Mouse (Mus musculus): Measurements from ENCODE around the gene Cpsf6. TPM values are rescaled to one million over a fixed set of nuclear protein-coding genes. Genes with fewer than 3 reads are reported as not detected.
A peak's percentile ranks its signal among the peaks of the same experiment; 100 is the strongest.
"Not testable (repeated sequence)": the region's sequence is repeated elsewhere in the genome, so short reads cannot be mapped to it uniquely, and the experiment has no call there.

Gene Cpsf6
- total RNA-seq, 2 experiments from 2014 or later, result 27.9 to 35.2 TPM

GRCm38 (mm10) chr10:117389371-117389740 lies 9.5 kb upstream of the Cpsf6 start:
- no peak for DNase-seq (ENCODE audit: low spot score)
- intact Hi-C loops (cut with DNase I), result no loop called here

GRCm38 (mm10) chr10:117388637-117389370 lies 9.0 kb upstream of the Cpsf6 start:
- DNase-seq (ENCODE audit: low spot score), result no peak
- intact Hi-C loops (cut with DNase I), result no loop called here

GRCm38 (mm10) chr10:117387961-117388636 lies 8.3 kb upstream of the Cpsf6 start:
- DNase-seq (ENCODE audit: low spot score); intact Hi-C loops (cut with DNase I): not testable (repeated sequence)

GRCm38 (mm10) chr10:117386981-117387380 lies 7.2 kb upstream of the Cpsf6 start:
- intact Hi-C loops (cut with DNase I), result no loop called here
- no peak for DNase-seq (ENCODE audit: low spot score)

GRCm38 (mm10) chr10:117386261-117386660 lies 6.4 kb upstream of the Cpsf6 start:
- DNase-seq (ENCODE audit: low spot score), result no peak
- intact Hi-C loops (cut with DNase I), result no loop called here

- no peak for DNase-seq (ENCODE audit: low spot score)
- intact Hi-C loops (cut with DNase I), result no loop called here
These were observed 5.6 kb upstream of the Cpsf6 start for GRCm38 (mm10) chr10:117385431-117385830.

GRCm38 (mm10) chr10:117385086-117385430 lies 5.2 kb upstream of the Cpsf6 start:
- DNase-seq (ENCODE audit: low spot score), result no peak
- intact Hi-C loops (cut with DNase I), result no loop called here

- DNase-seq (ENCODE audit: low spot score), result no peak
- intact Hi-C loops (cut with DNase I), result no loop called here
These were observed 4.7 kb upstream of the Cpsf6 start for GRCm38 (mm10) chr10:117384386-117385085.

- intact Hi-C loops (cut with DNase I), result no loop called here
- no peak for DNase-seq (ENCODE audit: low spot score)
These were observed 4.1 kb upstream of the Cpsf6 start for GRCm38 (mm10) chr10:117383941-117384340.

- no peak for DNase-seq (ENCODE audit: low spot score)
- intact Hi-C loops (cut with DNase I), result no loop called here
These were observed 3.3 kb upstream of the Cpsf6 start for GRCm38 (mm10) chr10:117382996-117383550.

- intact Hi-C loops (cut with DNase I), result no loop called here
These were observed 2.3 kb upstream of the Cpsf6 start for GRCm38 (mm10) chr10:117382146-117382545.

GRCm38 (mm10) chr10:117380721-117381570 lies 1.1 kb upstream of the Cpsf6 start:
- intact Hi-C loops (cut with DNase I), result no loop called here
- DNase-seq (ENCODE audit: low spot score), result no peak

More at GRCm38 (mm10) chr10:117382146-117382545, 2.3 kb upstream of the Cpsf6 start:
- DNase-seq (ENCODE audit: low spot score), result no peak

- no peak for DNase-seq (ENCODE audit: low spot score)
- intact Hi-C loops (cut with DNase I), result loop anchor here (10.0 kb wide), 1 partner anchor 315 kb away; the partner anchor contains the start of gene Cct2
These were observed 374 bp downstream of the Cpsf6 start for GRCm38 (mm10) chr10:117379441-117379840.

GRCm38 (mm10) chr10:117378642-117379041 lies 1.2 kb downstream of the Cpsf6 start:
- intact Hi-C loops (cut with DNase I), result loop anchor here (10.0 kb wide), 1 partner anchor 314 kb away; the partner anchor contains the start of gene Cct2
- DNase-seq (ENCODE audit: low spot score), result no peak

- DNase-seq (ENCODE audit: low spot score), result no peak
- intact Hi-C loops (cut with DNase I), result loop anchor here (10.0 kb wide), 1 partner anchor 313 kb away; the partner anchor contains the start of gene Cct2
These were observed 1.6 kb downstream of the Cpsf6 start for GRCm38 (mm10) chr10:117378291-117378555.

- no peak for DNase-seq (ENCODE audit: low spot score)
- intact Hi-C loops (cut with DNase I), result loop anchor here (10.0 kb wide), 1 partner anchor 313 kb away; the partner anchor contains the start of gene Cct2
These were observed 2.2 kb downstream of the Cpsf6 start for GRCm38 (mm10) chr10:117377431-117378290.

- intact Hi-C loops (cut with DNase I), result loop anchor here (10.0 kb wide), 1 partner anchor 312 kb away; the partner anchor contains the start of gene Cct2
- peak; percentile 88 for DNase-seq (ENCODE audit: low spot score)
These were observed 3.1 kb downstream of the Cpsf6 start for GRCm38 (mm10) chr10:117376580-117377189.

Measured in heart, postnatal 25 days (tissue).